Mouse (Mus musculus): ENCODE measurements around the gene Fxr2. TPM values are rescaled to one million over a fixed set of nuclear protein-coding genes. Genes with fewer than 3 reads are reported as not detected.
A peak's percentile ranks its signal among the peaks of the same experiment; 100 is the strongest.

The Fxr2 gene
- polyA plus RNA-seq, 1 experiment = 27.8 TPM

DNA sequence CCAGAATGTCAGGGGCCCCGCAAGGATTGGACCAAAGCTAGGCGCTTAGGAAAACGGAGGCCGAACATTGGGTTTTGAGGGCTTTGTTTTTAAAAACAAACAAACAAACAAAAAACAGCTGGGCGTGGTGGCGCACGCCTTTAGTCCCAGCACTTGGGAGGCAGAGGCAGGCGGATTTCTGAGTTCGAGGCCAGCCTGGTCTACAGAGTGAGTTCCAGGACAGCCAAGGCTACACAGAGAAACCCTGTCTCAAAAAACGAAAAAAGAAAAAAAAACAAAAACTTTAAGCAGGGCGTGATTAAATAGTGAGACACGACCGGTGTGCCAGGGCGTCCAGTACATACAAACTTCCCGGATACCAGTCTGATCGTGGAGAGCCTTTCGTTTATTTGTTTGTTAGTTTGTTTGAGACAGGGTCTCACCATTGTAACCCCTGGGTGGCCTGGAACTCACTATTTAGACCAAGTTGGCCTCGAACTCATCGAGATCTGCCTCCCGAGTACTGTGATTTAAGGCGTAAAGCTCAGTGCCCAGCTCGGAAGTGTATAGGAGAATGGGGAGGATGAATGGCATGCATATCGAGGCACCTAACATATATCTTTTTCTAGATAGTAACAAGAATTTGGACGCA is 49.5 kb downstream of the Fxr2 start:
- Histone ChIP-seq H3K4me3 (ENCODE audit: insufficient read depth, low read depth, low read length) (peak overlapping the region; percentile 52), H3K27ac (replicated peaks; ENCODE audit: low read depth, low read length) (peak overlapping the region; percentile 64), H3K4me1 (ENCODE audit: control insufficient read depth, insufficient read depth, insufficient read length, low read length) (peaks cover 8% of the 10 kb centered on the region)

DNA sequence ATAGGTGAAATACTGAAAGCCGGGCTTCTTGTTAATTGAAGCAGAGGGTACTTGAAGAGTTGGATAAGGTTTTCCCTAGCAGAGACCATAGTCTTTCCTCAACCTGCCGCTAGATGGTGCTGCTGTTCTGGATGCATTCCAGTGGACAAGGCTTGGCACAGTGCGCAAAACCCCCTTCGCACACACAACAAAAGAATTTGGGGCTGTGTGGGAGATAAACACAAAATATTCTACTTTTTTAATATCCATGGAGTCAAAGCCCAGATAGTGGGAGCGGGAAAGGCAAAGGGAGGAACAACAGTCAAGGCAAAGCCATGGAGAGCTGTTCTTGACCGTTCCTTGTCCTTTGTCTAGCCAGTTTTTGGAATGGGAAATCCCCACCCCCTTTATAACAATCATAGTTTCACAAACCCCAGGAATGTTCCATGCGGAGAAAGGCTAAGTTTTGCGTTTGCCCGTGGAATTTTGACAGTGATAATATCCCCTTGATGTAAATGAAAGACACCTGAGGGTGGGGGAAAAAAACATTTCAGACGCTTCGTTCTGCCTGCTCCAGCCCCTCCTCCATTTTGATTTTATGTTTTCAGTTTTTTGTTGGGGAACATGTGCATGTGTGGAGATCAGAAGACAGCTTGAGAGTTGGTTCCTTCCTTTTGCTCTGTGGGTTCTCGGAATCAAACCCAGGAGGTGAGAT is 50.2 kb downstream of the Fxr2 start:
- Histone ChIP-seq H3K4me3 (ENCODE audit: insufficient read depth, low read depth, low read length) (no peak overlapping the region), H3K4me1 (ENCODE audit: control insufficient read depth, insufficient read depth, insufficient read length, low read length) (peaks cover 8% of the 10 kb centered on the region), H3K27ac (replicated peaks; ENCODE audit: low read depth, low read length) (no peak overlapping the region)

DNA sequence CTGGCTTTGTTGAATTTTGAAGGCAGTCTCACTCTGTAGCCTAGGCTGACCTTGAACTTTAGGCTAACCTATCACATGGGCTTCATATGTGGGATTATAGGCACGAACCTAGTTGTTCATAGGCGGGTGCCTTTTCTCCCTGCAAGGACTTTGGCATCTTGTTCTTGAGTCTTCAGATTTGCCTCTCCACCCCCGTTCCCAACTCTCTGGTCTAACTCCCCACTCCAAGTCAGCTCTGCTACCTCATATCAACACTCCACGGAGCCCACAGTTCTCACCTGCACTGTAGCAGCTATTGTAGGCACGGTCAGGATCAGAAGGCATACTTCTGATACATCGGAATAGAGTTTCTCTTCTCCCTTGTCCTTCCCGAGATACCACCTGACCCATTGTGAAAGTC is 50.8 kb downstream of the Fxr2 start:
- Histone ChIP-seq H3K27ac (replicated peaks; ENCODE audit: low read depth, low read length) (no peak overlapping the region), H3K4me3 (ENCODE audit: insufficient read depth, low read depth, low read length) (no peak overlapping the region), H3K4me1 (ENCODE audit: control insufficient read depth, insufficient read depth, insufficient read length, low read length) (peaks cover 8% of the 10 kb centered on the region)

DNA sequence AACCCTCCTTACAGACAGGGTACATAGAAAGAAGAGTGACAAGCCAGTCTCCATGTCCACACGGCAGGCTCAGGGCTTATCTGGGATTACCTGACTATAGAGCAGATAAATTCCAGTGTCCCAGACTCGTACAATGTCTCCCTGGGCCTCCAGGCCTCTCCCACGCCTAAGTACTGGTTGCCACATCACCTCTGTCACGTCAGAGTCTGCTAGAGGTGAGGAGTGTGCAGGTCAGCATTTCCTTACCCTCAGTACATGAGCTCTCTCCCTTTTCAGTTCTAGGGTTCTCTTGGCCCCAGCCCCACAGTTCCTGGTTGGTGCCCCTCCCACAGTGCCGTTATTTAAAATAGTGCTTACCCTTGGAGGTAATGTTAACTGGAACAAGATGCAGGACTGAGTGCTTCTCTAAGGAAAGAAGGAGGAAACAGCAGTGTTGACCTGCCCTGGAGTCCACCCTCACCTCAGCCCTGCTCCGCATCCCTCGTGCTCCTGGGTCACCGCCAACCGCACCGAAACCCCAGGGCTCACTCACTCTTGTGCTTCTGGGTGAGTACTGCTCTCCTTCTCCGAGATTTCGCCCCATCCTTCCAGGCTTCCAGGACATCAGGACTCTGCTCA is 51.4 kb downstream of the Fxr2 start:
- H3K4me3 ChIP-seq (ENCODE audit: insufficient read depth, low read depth, low read length) = peak overlapping the region; percentile 2; the same call in 1 of the 2 replicates
- H3K4me1 ChIP-seq (ENCODE audit: control insufficient read depth, insufficient read depth, insufficient read length, low read length) = peaks cover 8% of the 10 kb centered on the region
- peak overlapping the region; percentile 87 for H3K27ac ChIP-seq (replicated peaks; ENCODE audit: low read depth, low read length)

DNA sequence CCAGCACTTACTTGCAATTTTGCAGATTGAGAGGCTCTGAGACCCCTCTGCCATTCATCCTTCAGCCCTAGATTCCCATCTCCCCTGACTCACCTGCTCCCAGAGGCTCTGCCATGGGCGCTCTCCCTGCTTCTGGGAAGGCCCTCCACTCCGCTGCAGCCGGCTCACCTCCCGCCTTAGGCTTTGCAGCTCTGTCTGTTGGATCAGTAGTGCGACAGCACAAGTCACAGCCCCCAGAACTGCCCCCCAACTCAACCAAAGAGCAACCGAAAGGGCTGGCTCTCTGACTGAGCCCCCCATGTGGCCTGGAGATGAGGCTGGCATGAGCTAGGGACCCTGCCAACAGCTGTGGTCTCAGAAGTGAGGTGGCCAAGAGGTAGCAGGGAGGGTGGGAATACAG is 52.1 kb downstream of the Fxr2 start:
- Histone ChIP-seq H3K4me3 (ENCODE audit: insufficient read depth, low read depth, low read length) (peak overlapping the region; percentile 2; the same call in 1 of the 2 replicates), H3K4me1 (ENCODE audit: control insufficient read depth, insufficient read depth, insufficient read length, low read length) (peaks cover 8% of the 10 kb centered on the region)

DNA sequence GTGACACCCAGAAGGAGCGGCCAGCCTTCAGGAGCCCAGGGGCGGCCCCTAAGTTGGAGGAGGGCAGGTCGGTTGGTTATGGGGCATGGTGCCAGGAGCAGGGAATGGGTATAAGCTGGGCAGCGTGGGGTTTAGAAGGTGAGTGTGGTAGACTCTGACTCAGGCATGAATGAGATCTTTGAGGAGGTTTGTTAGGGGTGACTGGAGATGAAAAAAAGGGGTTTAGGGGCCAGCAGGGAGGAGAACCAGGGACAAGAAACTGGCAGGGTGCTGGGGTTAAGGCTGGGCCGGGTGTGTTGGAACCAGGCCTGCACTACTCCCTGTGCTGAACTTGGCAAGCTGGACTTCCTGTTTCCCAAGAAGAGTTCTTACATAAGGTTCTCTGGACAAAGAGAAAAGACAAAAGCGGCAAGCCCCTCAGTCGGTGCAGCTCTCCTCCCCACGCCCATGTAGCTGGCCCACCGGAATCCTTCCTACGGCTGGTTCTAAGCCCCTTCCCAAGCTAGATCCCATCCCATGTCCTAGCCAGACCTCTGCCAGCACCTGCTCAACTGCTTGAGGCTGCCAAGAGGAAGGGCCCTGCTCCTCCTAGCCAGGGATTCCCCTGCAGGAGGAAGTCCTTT is 52.8 kb downstream of the Fxr2 start, which contains the start of gene Tnfsf13:
Tnfsf13 (minus strand) TSS at position 259 of the 623 bp plus-strand sequence.
- peak within 1 kb of the TSS; percentile 49 for H3K4me3 ChIP-seq (ENCODE audit: insufficient read depth, low read depth, low read length)
- H3K4me1 ChIP-seq (ENCODE audit: control insufficient read depth, insufficient read depth, insufficient read length, low read length) = peaks cover 8% of the 10 kb centered on the region

More for the DNA sequence above, 52.1 kb downstream of the Fxr2 start:
- peak overlapping the region; percentile 87 for H3K27ac ChIP-seq (replicated peaks; ENCODE audit: low read depth, low read length)

DNA sequence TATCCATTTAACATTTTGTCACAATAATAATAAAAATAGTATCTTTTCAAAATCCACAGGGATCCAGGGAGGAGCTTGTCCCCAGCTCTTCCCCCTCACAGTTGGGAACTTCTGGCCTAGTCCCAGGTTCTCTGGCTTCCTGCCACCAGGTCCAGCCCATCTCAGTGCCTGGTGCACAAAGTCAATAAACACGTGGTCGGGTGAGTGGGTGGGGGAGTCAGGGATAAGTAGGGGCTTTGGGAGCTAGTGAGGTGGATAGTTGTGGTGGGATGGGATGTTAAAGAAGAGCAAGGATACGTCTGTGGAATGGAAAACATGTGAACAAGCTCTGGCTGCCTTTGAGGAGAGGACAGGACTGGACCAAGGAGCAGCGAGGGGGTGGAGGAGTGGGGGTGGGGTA is 53.6 kb downstream of the Fxr2 start:
- peaks cover 8% of the 10 kb centered on the region for H3K4me1 ChIP-seq (ENCODE audit: control insufficient read depth, insufficient read depth, insufficient read length, low read length)
- H3K4me3 ChIP-seq (ENCODE audit: insufficient read depth, low read depth, low read length) = no peak overlapping the region
- H3K27ac ChIP-seq (replicated peaks; ENCODE audit: low read depth, low read length) = peak overlapping the region; percentile 94

More for the DNA sequence above, 52.8 kb downstream of the Fxr2 start, which contains the start of gene Tnfsf13:
- H3K27ac ChIP-seq (replicated peaks; ENCODE audit: low read depth, low read length) = peak within 1 kb of the TSS; percentile 94

DNA sequence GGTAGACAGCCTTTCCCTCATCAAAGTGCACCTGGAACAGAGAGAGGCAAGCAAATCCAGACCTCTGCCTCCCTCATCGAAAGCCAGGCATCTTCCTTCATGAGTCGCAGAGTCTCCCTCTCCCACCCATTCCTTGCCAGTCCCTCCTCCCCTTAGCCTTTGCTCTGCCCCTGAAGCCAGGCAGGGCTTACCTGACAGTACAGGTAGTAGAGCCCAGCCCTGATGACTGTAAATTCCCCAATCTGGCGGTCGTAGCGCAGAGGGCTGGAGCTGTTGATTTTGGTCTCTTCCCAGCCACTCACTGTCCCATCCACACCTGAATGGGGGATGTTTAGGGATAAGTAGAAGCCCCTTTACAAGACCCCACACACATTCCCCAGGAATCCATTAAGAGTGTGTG is 54.3 kb downstream of the Fxr2 start:
- peaks cover 8% of the 10 kb centered on the region for H3K4me1 ChIP-seq (ENCODE audit: control insufficient read depth, insufficient read depth, insufficient read length, low read length)
- no peak overlapping the region for H3K4me3 ChIP-seq (ENCODE audit: insufficient read depth, low read depth, low read length)
- no peak overlapping the region; the same call in 1 of the 2 replicates for H3K27ac ChIP-seq (replicated peaks; ENCODE audit: low read depth, low read length)

DNA sequence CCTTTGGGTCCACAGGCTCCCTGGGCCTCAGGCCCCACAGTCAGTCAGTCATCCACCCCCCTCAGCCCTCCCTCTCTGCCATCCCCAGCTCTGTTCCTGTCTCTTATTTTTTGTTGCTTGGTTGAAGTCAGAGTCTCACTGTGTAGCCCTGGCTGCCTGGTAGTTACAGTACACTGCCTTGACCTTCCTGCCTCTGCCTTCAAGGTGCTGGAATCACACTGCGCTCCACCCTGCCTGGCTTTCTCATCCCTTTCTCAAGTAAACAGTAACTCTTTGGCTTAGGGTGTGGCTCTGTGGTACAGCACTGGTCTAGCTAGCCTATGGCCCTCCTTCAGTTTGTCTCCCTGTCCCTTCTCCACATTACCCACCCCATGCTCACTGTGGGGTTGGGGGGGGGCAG is 57.1 kb downstream of the Fxr2 start:
- Histone ChIP-seq H3K27ac (replicated peaks; ENCODE audit: low read depth, low read length) (peak overlapping the region; percentile 67), H3K4me1 (ENCODE audit: control insufficient read depth, insufficient read depth, insufficient read length, low read length) (peaks cover 9% of the 10 kb centered on the region)

DNA sequence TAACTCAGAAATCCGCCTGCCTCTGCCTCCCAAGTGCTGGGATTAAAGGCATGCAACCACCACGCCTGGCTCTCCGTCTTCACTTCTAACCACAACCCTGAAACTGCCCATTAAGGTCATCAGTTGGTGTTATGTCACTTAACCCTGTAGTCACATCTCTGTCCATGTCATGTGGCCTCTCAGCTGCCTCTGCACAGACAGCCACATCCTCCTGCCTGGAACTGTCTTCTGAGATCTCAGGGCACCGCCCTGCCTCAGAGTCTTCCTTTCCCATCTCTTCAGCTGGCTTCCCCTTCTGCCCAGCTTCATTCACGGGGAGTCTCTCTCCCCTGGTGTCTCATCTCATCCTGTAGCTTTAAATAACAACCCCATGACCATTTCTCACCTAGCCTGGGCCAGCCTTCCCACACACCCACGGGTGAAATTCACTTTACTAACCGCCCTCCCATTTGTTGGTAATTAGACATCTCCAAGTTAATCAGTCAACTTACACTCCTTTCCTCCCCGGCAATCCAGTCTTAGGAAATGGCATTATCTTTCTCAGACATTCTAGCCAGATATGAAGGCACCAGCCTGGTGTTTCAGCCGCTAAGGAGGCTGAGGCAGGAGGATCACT is 59.5 kb downstream of the Fxr2 start:
- Histone ChIP-seq H3K4me3 (ENCODE audit: insufficient read depth, low read depth, low read length) (no peak overlapping the region), H3K4me1 (ENCODE audit: control insufficient read depth, insufficient read depth, insufficient read length, low read length) (0 out of 2 replicates have a peak, but pooled peaks cover 3% of the 10 kb centered on the region), H3K27ac (replicated peaks; ENCODE audit: low read depth, low read length) (peak overlapping the region; percentile 41)

More for the DNA sequence above, 57.1 kb downstream of the Fxr2 start:
- no peak overlapping the region for H3K4me3 ChIP-seq (ENCODE audit: insufficient read depth, low read depth, low read length)

DNA sequence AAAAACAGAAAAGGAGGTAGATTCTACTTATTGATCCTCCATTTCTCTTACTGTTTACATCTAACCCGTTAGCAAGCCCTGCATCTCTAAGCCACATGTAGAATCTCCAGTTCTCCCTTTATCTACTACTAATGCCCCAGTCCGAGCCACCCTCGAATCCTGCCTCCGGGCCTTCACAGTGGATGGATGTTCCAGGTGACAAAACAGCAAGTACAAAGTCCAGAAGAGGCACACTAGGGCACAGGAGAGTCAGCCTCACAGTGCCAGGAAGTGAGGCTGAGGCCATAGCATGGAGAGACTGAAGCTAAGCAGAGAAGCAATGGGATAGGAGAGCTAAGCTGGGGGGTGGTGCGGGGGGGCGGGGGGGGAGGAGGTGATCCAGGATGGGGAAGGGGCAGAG is 60.1 kb downstream of the Fxr2 start:
- H3K27ac ChIP-seq (replicated peaks; ENCODE audit: low read depth, low read length) = peak overlapping the region; percentile 41; the same call in 1 of the 2 replicates
- 0 out of 2 replicates have a peak, but pooled peaks cover 3% of the 10 kb centered on the region for H3K4me1 ChIP-seq (ENCODE audit: control insufficient read depth, insufficient read depth, insufficient read length, low read length)
- no peak overlapping the region for H3K4me3 ChIP-seq (ENCODE audit: insufficient read depth, low read depth, low read length)

DNA sequence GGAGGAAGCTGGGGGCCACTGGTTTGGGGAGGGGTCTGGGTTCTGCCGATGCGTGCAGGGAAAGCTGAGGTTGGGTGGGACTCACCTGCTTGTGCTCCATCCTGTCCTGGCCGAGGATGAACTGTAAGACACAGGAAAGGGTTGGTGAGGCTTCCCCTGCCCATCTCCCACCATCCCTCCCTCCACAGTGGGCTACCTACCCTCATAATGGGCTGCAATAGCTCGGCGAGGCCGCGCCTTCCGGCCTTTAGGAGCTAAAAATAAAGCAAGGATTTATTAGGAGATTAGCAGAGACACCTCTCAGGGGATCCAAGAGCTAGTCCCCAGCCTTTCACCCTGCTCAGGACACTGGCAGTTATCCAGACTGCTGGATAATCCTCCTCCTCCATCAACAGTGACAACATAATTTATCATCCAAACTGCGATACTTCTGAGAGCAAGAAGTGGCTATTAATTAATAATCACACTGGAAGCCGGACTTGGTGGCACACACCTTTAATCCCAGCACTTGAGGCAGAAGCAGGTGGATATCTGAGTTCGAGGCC is 60.7 kb downstream of the Fxr2 start:
- Histone ChIP-seq H3K27ac (replicated peaks; ENCODE audit: low read depth, low read length) (peak overlapping the region; percentile 13), H3K4me3 (ENCODE audit: insufficient read depth, low read depth, low read length) (no peak overlapping the region), H3K4me1 (ENCODE audit: control insufficient read depth, insufficient read depth, insufficient read length, low read length) (0 out of 2 replicates have a peak, but pooled peaks cover 3% of the 10 kb centered on the region)

DNA sequence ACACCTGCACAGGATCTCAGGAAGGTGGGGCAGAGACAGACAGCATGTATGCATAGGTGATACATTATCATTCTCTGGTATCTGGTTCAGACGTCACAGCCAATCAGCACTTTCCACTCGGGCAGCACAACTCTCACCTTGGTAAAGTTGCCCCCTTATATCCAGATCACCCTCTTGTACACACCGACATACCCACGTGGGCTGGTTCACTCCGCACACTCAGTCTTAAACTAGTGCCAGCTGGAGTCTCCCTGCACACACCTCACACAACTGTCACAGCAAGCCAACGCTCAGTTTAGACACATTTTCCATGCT is 62.2 kb downstream of the Fxr2 start:
- H3K4me1 ChIP-seq (ENCODE audit: control insufficient read depth, insufficient read depth, insufficient read length, low read length) = 0 out of 2 replicates have a peak, but pooled peaks cover 3% of the 10 kb centered on the region
- peak overlapping the region; percentile 78 for H3K4me3 ChIP-seq (ENCODE audit: insufficient read depth, low read depth, low read length)
- H3K27ac ChIP-seq (replicated peaks; ENCODE audit: low read depth, low read length) = peak overlapping the region; percentile 81

DNA sequence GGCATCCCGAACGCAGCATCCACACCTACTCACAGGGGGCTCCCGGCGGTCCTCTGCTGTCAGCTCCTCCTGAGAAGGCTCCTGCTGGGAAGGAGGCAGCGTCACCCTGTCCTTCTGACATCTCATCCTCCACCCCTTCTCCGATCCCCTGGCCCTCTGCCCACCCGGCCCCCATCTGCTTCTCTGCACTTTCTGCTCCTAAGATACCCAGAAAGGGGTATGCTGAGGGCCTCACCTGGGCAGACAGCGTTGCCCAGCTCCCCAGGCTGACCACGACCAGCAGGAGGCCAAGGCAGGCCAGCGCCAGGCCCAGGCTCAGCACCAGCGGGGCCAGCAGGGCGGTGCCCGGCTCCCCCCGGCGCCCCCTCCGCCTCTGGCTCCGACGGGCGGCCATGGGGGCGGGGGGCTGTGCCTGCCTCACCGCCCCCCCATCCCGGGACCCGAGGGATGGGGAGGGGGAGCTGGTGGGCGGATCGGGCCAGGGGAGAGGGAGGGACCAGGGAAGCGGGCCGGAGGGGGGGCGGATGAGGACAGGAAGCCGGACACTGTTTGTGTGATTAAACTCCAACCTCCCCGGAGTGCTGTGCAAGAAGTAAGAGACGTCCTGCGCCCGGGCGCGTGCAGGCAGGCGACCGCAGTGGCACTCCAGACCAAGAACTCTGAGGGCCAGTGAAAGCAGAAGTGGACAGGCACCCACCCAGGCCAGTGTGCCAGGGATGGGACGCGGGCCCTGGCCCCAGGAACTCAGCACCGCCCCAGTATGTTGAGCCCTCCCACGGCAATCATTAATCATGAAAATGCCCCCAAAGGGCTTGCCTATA is 62.8 kb downstream of the Fxr2 start, which contains the start of the genes Tnfsf12 and Tnfsfm13:
Tnfsf12 (minus strand) TSS at position 489 of the 821 bp plus-strand sequence.
Tnfsfm13 (minus strand) TSS at position 738 of the 821 bp plus-strand sequence.
- Histone ChIP-seq H3K4me3 (ENCODE audit: insufficient read depth, low read depth, low read length) (peak within 1 kb of the TSS; percentile 78), H3K27ac (replicated peaks; ENCODE audit: low read depth, low read length) (peak within 1 kb of the TSS; percentile 81), H3K4me1 (ENCODE audit: control insufficient read depth, insufficient read depth, insufficient read length, low read length) (0 out of 2 replicates have a peak, but pooled peaks cover 3% of the 10 kb centered on the region)

Data from brown adipose tissue, adult 24 weeks (tissue).